15 mouse cellular contexts compared by ENCODE assay signal in genomic region chr7:84293054-84293453, GRCm38 (mm10).
DNase-seq lines count a peak whose midpoint lies in the region; ATAC-seq and TF ChIP-seq lines count a peak whose summit lies in the region.
"Had no signal": no experiment of that assay in that cellular context is flagged by ENCODE, and none has a peak within 500 bp of the region (broad histone marks: within the 10 kb centered on the region; RNA-seq: fewer than 3 reads in every experiment).

No protein-coding gene starts in this region.

- no peak overlapping the region for H3K4me2 ChIP-seq in heart, embryonic 16.5 days (ENCODE audit: low read depth, low read length)
- no peak overlapping the region for H3K4me2 ChIP-seq in embryonic facial prominence, embryonic 14.5 days (ENCODE audit: low read depth, low read length)
- no peak overlapping the region for H3K4me2 ChIP-seq in limb, embryonic 14.5 days (replicated peaks; ENCODE audit: low read depth, low read length, severe bottlenecking)
- H3K4me2 ChIP-seq: hindbrain, embryonic 13.5 days; midbrain, embryonic 11.5 days had no signal

- H3K9ac ChIP-seq in heart, embryonic 16.5 days (ENCODE audit: low read length) = no peak overlapping the region
- H3K9ac ChIP-seq in embryonic facial prominence, embryonic 14.5 days (ENCODE audit: low read depth, low read length) = no peak overlapping the region
- no peak overlapping the region for H3K9ac ChIP-seq in limb, embryonic 14.5 days (ENCODE audit: low read depth, low read length, severe bottlenecking)
- H3K9ac ChIP-seq: hindbrain, embryonic 13.5 days had no signal

- 65% methylated on average over 7 of the region's 7 CpGs for WGBS in heart, embryonic 16.5 days
- 76% methylated on average over 7 of the region's 7 CpGs for WGBS in heart, embryonic 10.5 days
- WGBS in embryonic facial prominence, embryonic 14.5 days = 73% methylated on average over 7 of the region's 7 CpGs
- 63% methylated on average over 7 of the region's 7 CpGs for WGBS in limb, embryonic 14.5 days

- no peak for TF ChIP-seq POLR2A in limb, embryonic 14.5 days (IDR thresholded peaks at IDR 0.05; ENCODE audit: borderline replicate concordance, extremely low read depth, insufficient read depth, insufficient read length)

- ATAC-seq in heart, embryonic 16.5 days (replicated peaks; ENCODE audit: extremely low read depth, insufficient read depth, low FRiP score) = 0 out of 2 replicates have a peak, but pooled peaks have one; percentile 32
- ATAC-seq in embryonic facial prominence, embryonic 14.5 days (ENCODE audit: low read depth) = no peak; the same call in 1 of the 2 replicates
- ATAC-seq in limb, embryonic 14.5 days (ENCODE audit: low FRiP score, low read depth) = 0 out of 2 replicates have a peak, but pooled peaks have one; percentile 37
- ATAC-seq: intestine, postnatal 0 days had no signal

- H3K36me3 ChIP-seq in heart, embryonic 16.5 days (ENCODE audit: control insufficient read depth, insufficient read depth) = no peaks in the 10 kb centered on the region
- no peaks in the 10 kb centered on the region for H3K36me3 ChIP-seq in heart, embryonic 10.5 days
- peaks cover 10% of the 10 kb centered on the region; the same call in 1 of the 2 replicates for H3K36me3 ChIP-seq in embryonic facial prominence, embryonic 14.5 days (ENCODE audit: control insufficient read depth, insufficient read depth, low read length)
- peaks cover 7% of the 10 kb centered on the region; the same call in 1 of the 2 replicates for H3K36me3 ChIP-seq in limb, embryonic 14.5 days (ENCODE audit: control insufficient read depth, insufficient read depth, low read length)

- no peaks in the 10 kb centered on the region for H3K27me3 ChIP-seq in heart, embryonic 16.5 days (ENCODE audit: control insufficient read depth, insufficient read depth, low read length)
- H3K27me3 ChIP-seq in heart, embryonic 10.5 days (ENCODE audit: insufficient read depth, poor library complexity, severe bottlenecking) = no peaks in the 10 kb centered on the region
- H3K27me3 ChIP-seq in embryonic facial prominence, embryonic 14.5 days (replicated peaks; ENCODE audit: control insufficient read depth, insufficient read depth, low read length) = no peaks in the 10 kb centered on the region
- no peaks in the 10 kb centered on the region for H3K27me3 ChIP-seq in limb, embryonic 14.5 days (ENCODE audit: control insufficient read depth, insufficient read depth, low read length)
- H3K27me3 ChIP-seq: hindbrain, embryonic 13.5 days had no signal

- DNase-seq in heart, embryonic 10.5 days (ENCODE audit: low spot score) = no peak
- no peak for DNase-seq in embryonic facial prominence, embryonic 14.5 days (ENCODE audit: low spot score)
- peak; percentile 30 for DNase-seq in gastrocnemius, adult 18-20 months (ENCODE audit: low spot score)
- DNase-seq in limb, embryonic 14.5 days (ENCODE audit: low spot score) = peak; percentile 27
- no peak for DNase-seq in adrenal gland, postnatal 10 days
- DNase-seq in Muller cell, postnatal 12 days (ENCODE audit: inconsistent ontology term) = no peak
- no peak for DNase-seq in kidney, adult 9 months
- DNase-seq: cerebellum, adult 9-10 months; kidney, postnatal 14 days; liver; thymus, postnatal 36 days had no signal

- peak overlapping the region; percentile 25 for H3K27ac ChIP-seq in heart, embryonic 16.5 days (ENCODE audit: low read length)
- no peak overlapping the region for H3K27ac ChIP-seq in heart, embryonic 10.5 days
- H3K27ac ChIP-seq in embryonic facial prominence, embryonic 14.5 days (replicated peaks; ENCODE audit: low read depth, low read length) = peak overlapping the region; percentile 50; the same call in 1 of the 2 replicates
- H3K27ac ChIP-seq in limb, embryonic 14.5 days (replicated peaks; ENCODE audit: low read depth, low read length) = no peak overlapping the region
- H3K27ac ChIP-seq: hindbrain, embryonic 13.5 days had no signal

- H3K4me3 ChIP-seq in heart, embryonic 16.5 days (ENCODE audit: low read length) = no peak overlapping the region
- H3K4me3 ChIP-seq in heart, embryonic 10.5 days = no peak overlapping the region
- no peak overlapping the region for H3K4me3 ChIP-seq in embryonic facial prominence, embryonic 14.5 days (ENCODE audit: low read depth, low read length)
- H3K4me3 ChIP-seq in limb, embryonic 14.5 days (replicated peaks; ENCODE audit: low read length) = no peak overlapping the region
- H3K4me3 ChIP-seq: hindbrain, embryonic 13.5 days had no signal

- peaks cover 4% of the 10 kb centered on the region for H3K4me1 ChIP-seq in heart, embryonic 16.5 days (ENCODE audit: control insufficient read depth, insufficient read depth, low read length)
- H3K4me1 ChIP-seq in heart, embryonic 10.5 days = no peaks in the 10 kb centered on the region
- peaks cover 5% of the 10 kb centered on the region; the same call in 1 of the 2 replicates for H3K4me1 ChIP-seq in embryonic facial prominence, embryonic 14.5 days (ENCODE audit: control insufficient read depth, insufficient read depth, low read length)
- H3K4me1 ChIP-seq in limb, embryonic 14.5 days (ENCODE audit: control insufficient read depth, insufficient read depth, low read length) = 0 out of 2 replicates have a peak, but pooled peaks cover 3% of the 10 kb centered on the region
- H3K4me1 ChIP-seq: hindbrain, embryonic 13.5 days had no signal

- no peaks in the 10 kb centered on the region for H3K9me3 ChIP-seq in heart, embryonic 16.5 days (replicated peaks; ENCODE audit: control insufficient read depth, low read length)
- no peaks in the 10 kb centered on the region for H3K9me3 ChIP-seq in heart, embryonic 10.5 days
- no peaks in the 10 kb centered on the region for H3K9me3 ChIP-seq in embryonic facial prominence, embryonic 14.5 days (ENCODE audit: control insufficient read depth, low read length)
- H3K9me3 ChIP-seq in limb, embryonic 14.5 days (ENCODE audit: control insufficient read depth, low read length) = no peaks in the 10 kb centered on the region
- H3K9me3 ChIP-seq: hindbrain, embryonic 13.5 days had no signal

Comparison
In these comparisons a context has a peak if more than half of its experiments do, and no peak if none do; other contexts are left out.
1. H3K27ac ChIP-seq: peak in heart, embryonic 16.5 days (single experiment) and embryonic facial prominence, embryonic 14.5 days (single experiment); none in heart, embryonic 10.5 days (single experiment) and limb, embryonic 14.5 days (single experiment).
2. DNase-seq: peak in gastrocnemius, adult 18-20 months (single experiment) and limb, embryonic 14.5 days (single experiment); none in heart, embryonic 10.5 days (single experiment), embryonic facial prominence, embryonic 14.5 days (single experiment), adrenal gland, postnatal 10 days (single experiment), Muller cell, postnatal 12 days (single experiment) and kidney, adult 9 months (single experiment).